Mouse (Mus musculus) intestine, embryonic 14.5 days (tissue): ENCODE results near the gene Nrsn2. TPM values are rescaled to one million over a fixed set of nuclear protein-coding genes. Genes with fewer than 3 reads are reported as not detected.

ENCODE experiments used
- ATAC-seq: fragments of 200-750 bp; cut with Nextera tagmentation; replicated peaks from 2 replicates; pipeline ENCODE4 v1.8.0; 2017; ENCODE audit warnings: low read depth, moderate number of reproducible peaks, moderate TSS enrichment, moderate library complexity; ENCODE audit not compliant: low FRiP score, low TSS enrichment
- DNase-seq: peaks from one replicate; pipeline ENCODE4 v3.0.0-alpha.2; 2018; ENCODE audit warnings: low spot score
- H3K27ac ChIP-seq: fragments of 300-500 bp; sonication (generic); 2 replicates; pipeline ENCODE4 v1.5.1; 2014; ENCODE audit warnings: low read depth, mild to moderate bottlenecking, control low read depth
- H3K27me3 ChIP-seq: fragments of 300-500 bp; sonication (generic); replicated peaks from 2 replicates; pipeline ENCODE4 v1.6.1; 2014; ENCODE audit warnings: low read length, control low read depth; ENCODE audit not compliant: control insufficient read depth, insufficient read depth
- H3K36me3 ChIP-seq: fragments of 300-500 bp; sonication (generic); 2 replicates; pipeline ENCODE4 v1.6.1; 2014; ENCODE audit warnings: low read length, control low read depth; ENCODE audit not compliant: control insufficient read depth, insufficient read depth
- H3K4me1 ChIP-seq: fragments of 300-500 bp; sonication (generic); replicated peaks from 2 replicates; pipeline ENCODE4 v1.6.1; 2014; ENCODE audit warnings: low read length, control low read depth, mixed read lengths; ENCODE audit not compliant: control insufficient read depth, insufficient read depth
- H3K4me2 ChIP-seq: fragments of 300-500 bp; sonication (generic); 2 replicates; pipeline ENCODE4 v1.6.1; 2014; ENCODE audit warnings: low read length
- H3K4me3 ChIP-seq: fragments of 300-500 bp; sonication (generic); 2 replicates; pipeline ENCODE4 v1.5.1; 2014; ENCODE audit warnings: low read depth, low read length, control low read depth, mixed read lengths
- H3K9ac ChIP-seq: fragments of 300-500 bp; sonication (generic); 2 replicates; pipeline ENCODE4 v1.6.1; 2014; ENCODE audit warnings: mild to moderate bottlenecking, low read length
- H3K9me3 ChIP-seq: fragments of 300-500 bp; sonication (generic); 2 replicates; pipeline ENCODE4 v1.6.1; 2016; ENCODE audit warnings: low read length, control low read depth; ENCODE audit not compliant: control insufficient read depth
- WGBS: fragments of 180-500 bp; shearing (Covaris S2); extraction: QIAGEN DNeasy Blood & Tissue Kit; methylation state at CpG from one replicate; pipeline ENCODE4 v1.1.7; 2014; 5-methylcytosine and 5-hydroxymethylcytosine counted together
- polyA plus RNA-seq: library from polyadenylated mRNA; unstranded; fragments of >200 nt; fragmentation: Nextera tagmentation; extraction: Ambion mirVana; gene quantifications from 2 replicates; pipeline ENCODE4 v1.2.1, GENCODE M21; 2014

Nrsn2 gene
- polyA plus RNA-seq, 1 experiment from 2014 or later = 3.9 TPM

GRCm38 (mm10) chr2:152327980-152328379 lies 48.5 kb downstream of the Nrsn2 start:
- Histone ChIP-seq H3K27ac (no peak overlapping the region), H3K4me1 (peaks cover 17% of the 10 kb centered on the region), H3K4me3 (no peak overlapping the region), H3K4me2 (no peak overlapping the region), H3K9ac (no peak overlapping the region), H3K27me3 (no peaks in the 10 kb centered on the region), H3K9me3 (no peaks in the 10 kb centered on the region), H3K36me3 (peaks cover 59% of the 10 kb centered on the region)
- DNase-seq (no peak), ATAC-seq (no peak)
- WGBS = 73% methylated on average over 5 of the region's 5 CpGs

- no peak overlapping the region for H3K27ac ChIP-seq
- no peak overlapping the region for H3K9ac ChIP-seq
- no peak overlapping the region for H3K4me3 ChIP-seq
- peaks cover 17% of the 10 kb centered on the region for H3K4me1 ChIP-seq
- DNase-seq = no peak
- 88% methylated on average over 8 of the region's 8 CpGs for WGBS
- H3K4me2 ChIP-seq = no peak overlapping the region
- no peaks in the 10 kb centered on the region for H3K27me3 ChIP-seq
- peaks cover 71% of the 10 kb centered on the region for H3K36me3 ChIP-seq
- ATAC-seq = no peak
- no peaks in the 10 kb centered on the region for H3K9me3 ChIP-seq
Observed at GRCm38 (mm10) chr2:152326654-152327053, 49.8 kb downstream of the Nrsn2 start.

- Histone ChIP-seq H3K27me3 (no peaks in the 10 kb centered on the region), H3K27ac (no peak overlapping the region), H3K9ac (no peak overlapping the region), H3K9me3 (no peaks in the 10 kb centered on the region), H3K4me2 (no peak overlapping the region), H3K4me1 (peaks cover 12% of the 10 kb centered on the region), H3K4me3 (no peak overlapping the region), H3K36me3 (peaks cover 76% of the 10 kb centered on the region)
- ATAC-seq (no peak), DNase-seq (no peak)
- 95% methylated on average over 13 of the region's 13 CpGs for WGBS
Observed at GRCm38 (mm10) chr2:152326157-152326556, 50.3 kb downstream of the Nrsn2 start.

GRCm38 (mm10) chr2:152324842-152325241 lies 51.6 kb downstream of the Nrsn2 start:
- ATAC-seq = no peak
- Histone ChIP-seq H3K4me3 (no peak overlapping the region), H3K36me3 (peaks cover 89% of the 10 kb centered on the region), H3K27ac (no peak overlapping the region), H3K27me3 (no peaks in the 10 kb centered on the region), H3K9ac (no peak overlapping the region), H3K9me3 (no peaks in the 10 kb centered on the region), H3K4me2 (no peak overlapping the region), H3K4me1 (no peaks in the 10 kb centered on the region; the same call in 1 of the 2 replicates)
- no peak for DNase-seq
- WGBS = 86% methylated on average over 3 of the region's 3 CpGs

- DNase-seq (no peak), ATAC-seq (no peak)
- Histone ChIP-seq H3K4me1 (no peaks in the 10 kb centered on the region), H3K9me3 (no peaks in the 10 kb centered on the region), H3K9ac (no peak overlapping the region), H3K4me2 (no peak overlapping the region), H3K36me3 (peaks cover 90% of the 10 kb centered on the region), H3K4me3 (no peak overlapping the region), H3K27ac (no peak overlapping the region), H3K27me3 (no peaks in the 10 kb centered on the region)
- 95% methylated on average over 14 of the region's 14 CpGs for WGBS
Observed at GRCm38 (mm10) chr2:152323971-152324370, 52.5 kb downstream of the Nrsn2 start.

GRCm38 (mm10) chr2:152322198-152322597 lies 54.2 kb downstream of the Nrsn2 start:
- H3K27me3 ChIP-seq = no peaks in the 10 kb centered on the region
- H3K4me1 ChIP-seq = no peaks in the 10 kb centered on the region
- peaks cover 95% of the 10 kb centered on the region for H3K36me3 ChIP-seq
- ATAC-seq (no peak), DNase-seq (no peak)
- no peak overlapping the region for H3K4me3 ChIP-seq
- H3K9me3 ChIP-seq = no peaks in the 10 kb centered on the region
- H3K9ac ChIP-seq = no peak overlapping the region
- no peak overlapping the region for H3K4me2 ChIP-seq
- WGBS = 86% methylated on average over 6 of the region's 6 CpGs
- H3K27ac ChIP-seq = no peak overlapping the region

- no peaks in the 10 kb centered on the region for H3K9me3 ChIP-seq
- no peaks in the 10 kb centered on the region for H3K27me3 ChIP-seq
- no peak overlapping the region for H3K27ac ChIP-seq
- H3K4me3 ChIP-seq = no peak overlapping the region
- DNase-seq = no peak
- no peaks in the 10 kb centered on the region for H3K4me1 ChIP-seq
- no peak overlapping the region for H3K9ac ChIP-seq
- H3K36me3 ChIP-seq = peaks cover 95% of the 10 kb centered on the region
- WGBS = 88% methylated on average over 5 of the region's 5 CpGs
- ATAC-seq = no peak
- no peak overlapping the region for H3K4me2 ChIP-seq
Observed at GRCm38 (mm10) chr2:152321558-152321957, 54.9 kb downstream of the Nrsn2 start.

Other genes starting within 250 kb of the Nrsn2 start
- gene Tcf15, start 233.1 kb downstream of the Nrsn2 start, polyA plus RNA-seq = 14.4 and 15.9 TPM in 2 replicates
- 87.5 and 112 TPM in 2 replicates for gene Csnk2a1, start 149.8 kb downstream of the Nrsn2 start, polyA plus RNA-seq
- 31.7 and 36.4 TPM in 2 replicates for gene Tbc1d20, start 82.8 kb downstream of the Nrsn2 start, polyA plus RNA-seq
- 89.8 and 93.8 TPM in 2 replicates for gene Rbck1, start 44.0 kb downstream of the Nrsn2 start, polyA plus RNA-seq
- gene Trib3, start 32.6 kb downstream of the Nrsn2 start, polyA plus RNA-seq = 1.8 and 2.8 TPM in 2 replicates
- 12.1 and 13.2 TPM in 2 replicates for gene Sox12, start 21.4 kb upstream of the Nrsn2 start, polyA plus RNA-seq
- gene Zcchc3, start 38.4 kb upstream of the Nrsn2 start, polyA plus RNA-seq = 38.2 and 39.1 TPM in 2 replicates
- 0.51 and 0.86 TPM in 2 replicates for gene 6820408C15Rik, start 38.9 kb upstream of the Nrsn2 start, polyA plus RNA-seq
- gene Defb23, start 88.0 kb upstream of the Nrsn2 start, polyA plus RNA-seq = not detected in 2 replicates
- gene Defb20, start 100.4 kb upstream of the Nrsn2 start, polyA plus RNA-seq = not detected in 2 replicates
- gene Defb22, start 113.5 kb upstream of the Nrsn2 start, polyA plus RNA-seq = not detected in 2 replicates
- not detected in 2 replicates for gene Defb26, start 135.1 kb upstream of the Nrsn2 start, polyA plus RNA-seq
- not detected in 2 replicates for gene Defb28, start 141.6 kb upstream of the Nrsn2 start, polyA plus RNA-seq
- not detected in 2 replicates for gene Defb29, start 163.5 kb upstream of the Nrsn2 start, polyA plus RNA-seq
- not detected in 2 replicates for gene Gm17416, start 192.7 kb upstream of the Nrsn2 start, polyA plus RNA-seq
- not detected in 2 replicates for gene Defb21, start 196.1 kb upstream of the Nrsn2 start, polyA plus RNA-seq
- gene Defb19, start 203.7 kb upstream of the Nrsn2 start, polyA plus RNA-seq = not detected in 2 replicates
- not detected in 2 replicates for gene Defb45, start 222.8 kb upstream of the Nrsn2 start, polyA plus RNA-seq
- not detected in 2 replicates for gene Defb36, start 227.7 kb upstream of the Nrsn2 start, polyA plus RNA-seq
- 1.4 and 2.3 TPM in 2 replicates for gene Defb25, start 246.4 kb upstream of the Nrsn2 start, polyA plus RNA-seq